Mouse (Mus musculus) lung, adult 2 months (tissue): ENCODE results near the gene Myg1.

Experiments used
- CTCF ChIP-seq: fragments of 200-500 bp; IDR thresholded peaks from 2 replicates; pipeline ENCODE4 v1.5.1; 2011; ENCODE audit warnings: mild to moderate bottlenecking, low read length, control low read depth; ENCODE audit not compliant: insufficient read depth
- POLR2A ChIP-seq: fragments of 200-500 bp; IDR thresholded peaks from 2 replicates; pipeline ENCODE4 v1.6.1; 2011; ENCODE audit warnings: low read depth, mild to moderate bottlenecking, control low read depth, low read length, borderline replicate concordance; ENCODE audit errors: extremely low read depth

DNA sequence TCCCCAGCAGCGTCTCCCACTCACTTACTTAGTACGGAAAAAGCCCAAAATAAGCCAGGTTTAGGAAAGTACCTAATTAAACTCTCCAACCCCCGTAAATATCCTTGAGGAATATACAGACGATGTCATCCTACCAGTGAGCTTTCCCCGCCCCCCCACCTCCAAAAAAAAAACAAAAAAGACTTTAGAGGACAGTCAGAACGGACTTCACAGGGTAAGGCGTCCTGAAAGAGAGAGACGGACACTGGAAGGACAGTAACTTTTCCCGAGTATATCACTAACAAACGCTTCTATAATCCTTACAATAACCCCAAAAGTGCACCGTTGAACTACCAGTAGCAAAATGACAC, 19.4 kb downstream of the Myg1 start:
- TF ChIP-seq POLR2A (no peak), CTCF (no peak)
